Mouse (Mus musculus) MEL (cell line): ENCODE data around the gene Fam83g. TPM values are rescaled to one million over a fixed set of nuclear protein-coding genes. Genes with fewer than 3 reads are reported as not detected.
"Not testable (repeated sequence)": the region's sequence is repeated elsewhere in the genome, so short reads cannot be mapped to it uniquely, and the experiment has no call there.

ENCODE experiments used
- DNase-seq: peaks from one replicate; pipeline ENCODE4 v3.0.0; 2011; ENCODE audit warnings: low read depth, low spot score
- H3K27ac ChIP-seq: 2 replicates; pipeline ENCODE4 v1.5.1; 2012; ENCODE audit warnings: low read depth, mild to moderate bottlenecking, control low read depth, low read length, moderate library complexity; ENCODE audit not compliant: control insufficient read depth
- H3K27me3 ChIP-seq, 2 experiments: fragments of 150-350 bp in 1 of 2; sonication (generic) in 1 of 2; 2 replicates each; pipeline ENCODE4 v1.6.1; 2012; ENCODE audit warnings: low read length in 2 of 2, mild to moderate bottlenecking in 2 of 2, improper control_type of control experiment in 1 of 2, moderate library complexity in 1 of 2; ENCODE audit not compliant: insufficient read depth in 2 of 2, control insufficient read depth in 1 of 2
- H3K36me3 ChIP-seq, 2 experiments: 2 replicates each; pipeline ENCODE4 v1.6.1; 2012 to 2014; ENCODE audit warnings: low read length in 2 of 2, improper control_type of control experiment in 1 of 2, inconsistent platforms in 1 of 2, mild to moderate bottlenecking in 1 of 2; ENCODE audit not compliant: insufficient read depth in 2 of 2, control insufficient read depth in 1 of 2
- H3K4me1 ChIP-seq, 2 experiments: fragments of 150-350 bp in 1 of 2; sonication (generic) in 1 of 2; 2 replicates each; pipeline ENCODE4 v1.6.1; 2012; ENCODE audit warnings: low read length in 2 of 2, improper control_type of control experiment in 1 of 2, mild to moderate bottlenecking in 1 of 2; ENCODE audit not compliant: insufficient read depth in 2 of 2, control insufficient read depth in 1 of 2
- H3K4me3 ChIP-seq, 2 experiments: fragments of 150-350 bp in 1 of 2; sonication (generic) in 1 of 2; 2 replicates each; pipeline ENCODE4 v1.5.1; 2012; ENCODE audit warnings: low read depth in 2 of 2, low read length in 2 of 2, mild to moderate bottlenecking in 2 of 2, moderate library complexity in 2 of 2, control low read depth in 1 of 2, improper control_type of control experiment in 1 of 2; ENCODE audit not compliant: control insufficient read depth in 1 of 2, insufficient read depth in 1 of 2
- H3K79me2 ChIP-seq: 2 replicates; pipeline ENCODE4 v1.6.1; 2012; ENCODE audit warnings: mild to moderate bottlenecking, low read length, moderate library complexity; ENCODE audit not compliant: control insufficient read depth, poor library complexity, insufficient read depth
- H3K9ac ChIP-seq: 2 replicates; pipeline ENCODE4 v1.6.1; 2012; ENCODE audit warnings: low read depth, mild to moderate bottlenecking, control low read depth, low read length, moderate library complexity; ENCODE audit not compliant: control insufficient read depth, poor library complexity, severe bottlenecking
- H3K9me3 ChIP-seq: fragments of 150-350 bp; sonication (generic); replicated peaks from 2 replicates; pipeline ENCODE4 v1.6.1; 2012; ENCODE audit warnings: mild to moderate bottlenecking, low read length, improper control_type of control experiment, moderate library complexity; ENCODE audit not compliant: insufficient read depth
- BHLHE40 ChIP-seq: IDR thresholded peaks from 2 replicates; pipeline ENCODE4 v1.6.1; 2012; ENCODE audit warnings: low read depth, mild to moderate bottlenecking, inconsistent platforms, low read length, improper control_type of control experiment, borderline replicate concordance
- CHD1 ChIP-seq: IDR thresholded peaks from 2 replicates; pipeline ENCODE4 v1.6.1; 2012; ENCODE audit warnings: low read depth, mild to moderate bottlenecking, inconsistent platforms, low read length, improper control_type of control experiment
- CTCF ChIP-seq, 3 experiments: IDR thresholded peaks in 2 of 3; conservative IDR thresholded peaks in 1 of 3; 2 replicates each; pipeline ENCODE4 v1.5.1; 2011 to 2012; ENCODE audit warnings: low read length in 3 of 3, low read depth in 2 of 3, mild to moderate bottlenecking in 2 of 3, improper control_type of control experiment in 1 of 3, inconsistent platforms in 1 of 3, mixed read lengths in 1 of 3, moderate library complexity in 1 of 3; ENCODE audit not compliant: control insufficient read depth in 1 of 3, insufficient read depth in 1 of 3, poor library complexity in 1 of 3, severe bottlenecking in 1 of 3
- E2F4 ChIP-seq: IDR thresholded peaks from 2 replicates; pipeline ENCODE4 v1.6.1; 2011; ENCODE audit warnings: low read depth, low read length, improper control_type of control experiment, borderline replicate concordance
- ELF1 ChIP-seq: IDR thresholded peaks from 2 replicates; pipeline ENCODE4 v1.6.1; 2014; ENCODE audit warnings: low read depth, mild to moderate bottlenecking, inconsistent platforms, low read length, improper control_type of control experiment, moderate library complexity
- GABPA ChIP-seq: IDR thresholded peaks from 2 replicates; pipeline ENCODE4 v1.6.1; 2012; ENCODE audit warnings: low read depth, mild to moderate bottlenecking, inconsistent platforms, low read length, improper control_type of control experiment, moderate library complexity
- GATA1 ChIP-seq: IDR thresholded peaks from 2 replicates; pipeline ENCODE4 v1.6.1; 2011; ENCODE audit warnings: low read depth, low read length, improper control_type of control experiment
- JUND ChIP-seq: IDR thresholded peaks from 2 replicates; pipeline ENCODE4 v1.6.1; 2011; ENCODE audit warnings: low read depth, mild to moderate bottlenecking, improper control_type of control experiment, low read length
- MAFK ChIP-seq: IDR thresholded peaks from 2 replicates; pipeline ENCODE4 v1.6.1; 2011; ENCODE audit warnings: low read depth, mild to moderate bottlenecking, low read length, improper control_type of control experiment, borderline replicate concordance
- MAX ChIP-seq: IDR thresholded peaks from 2 replicates; pipeline ENCODE4 v1.6.1; 2011; ENCODE audit warnings: low read length, improper control_type of control experiment
- MEF2A ChIP-seq: IDR thresholded peaks from 2 replicates; pipeline ENCODE4 v1.6.1; 2014; ENCODE audit warnings: low read depth, mild to moderate bottlenecking, inconsistent platforms, low read length, improper control_type of control experiment; ENCODE audit not compliant: poor library complexity, insufficient replicate concordance, severe bottlenecking; ENCODE audit errors: extremely low read depth
- MXI1 ChIP-seq: IDR thresholded peaks from 2 replicates; pipeline ENCODE4 v1.6.1; 2011; ENCODE audit warnings: mild to moderate bottlenecking, low read depth, low read length, improper control_type of control experiment
- MYB ChIP-seq: IDR thresholded peaks from 2 replicates; pipeline ENCODE4 v1.6.1; 2011; ENCODE audit warnings: mild to moderate bottlenecking, low read depth, low read length, improper control_type of control experiment
- MYC ChIP-seq: IDR thresholded peaks from 2 replicates; pipeline ENCODE4 v1.6.1; 2011; ENCODE audit warnings: low read depth, mild to moderate bottlenecking, low read length, improper control_type of control experiment, moderate library complexity
- NELFE ChIP-seq: IDR thresholded peaks from 2 replicates; pipeline ENCODE4 v1.6.1; 2011; ENCODE audit warnings: low read depth, low read length, improper control_type of control experiment
- NRF1 ChIP-seq: IDR thresholded peaks from 2 replicates; pipeline ENCODE4 v1.6.1; 2014; ENCODE audit warnings: low read depth, mild to moderate bottlenecking, inconsistent platforms, low read length, improper control_type of control experiment, moderate library complexity; ENCODE audit not compliant: poor library complexity, insufficient read depth, severe bottlenecking
- RAD21 ChIP-seq: IDR thresholded peaks from 2 replicates; pipeline ENCODE4 v1.6.1; 2011; ENCODE audit warnings: mild to moderate bottlenecking, low read depth, low read length, improper control_type of control experiment
- RCOR1 ChIP-seq: IDR thresholded peaks from 2 replicates; pipeline ENCODE4 v1.6.1; 2012; ENCODE audit warnings: low read depth, mild to moderate bottlenecking, inconsistent platforms, low read length, improper control_type of control experiment
- SIN3A ChIP-seq: IDR thresholded peaks from 2 replicates; pipeline ENCODE4 v1.6.1; 2012; ENCODE audit warnings: low read length, improper control_type of control experiment, inconsistent platforms
- SMC3 ChIP-seq: IDR thresholded peaks from 2 replicates; pipeline ENCODE4 v1.6.1; 2011; ENCODE audit warnings: low read depth, low read length, improper control_type of control experiment
- TAL1 ChIP-seq: IDR thresholded peaks from 2 replicates; pipeline ENCODE4 v1.6.1; 2012; ENCODE audit warnings: mild to moderate bottlenecking, inconsistent platforms, low read length, moderate library complexity, mixed read lengths
- TCF12 ChIP-seq: IDR thresholded peaks from 2 replicates; pipeline ENCODE4 v1.6.1; 2014; ENCODE audit warnings: low read depth, mild to moderate bottlenecking, inconsistent platforms, low read length, improper control_type of control experiment, moderate library complexity
- USF1 ChIP-seq: IDR thresholded peaks from 2 replicates; pipeline ENCODE4 v1.6.1; 2014; ENCODE audit warnings: low read depth, mild to moderate bottlenecking, inconsistent platforms, low read length, improper control_type of control experiment, moderate library complexity
- ZC3H11A ChIP-seq: IDR thresholded peaks from 2 replicates; pipeline ENCODE4 v1.6.1; 2012; ENCODE audit warnings: low read depth, mild to moderate bottlenecking, inconsistent platforms, low read length, improper control_type of control experiment
- ZKSCAN1 ChIP-seq: IDR thresholded peaks from 2 replicates; pipeline ENCODE4 v1.6.1; 2012; ENCODE audit warnings: low read depth, mild to moderate bottlenecking, inconsistent platforms, low read length, improper control_type of control experiment, moderate library complexity
- ZMIZ1 ChIP-seq: IDR thresholded peaks from 2 replicates; pipeline ENCODE4 v1.6.1; 2012; ENCODE audit warnings: low read depth, mild to moderate bottlenecking, inconsistent platforms, low read length, improper control_type of control experiment, moderate library complexity
- polyA plus RNA-seq, 2 experiments: library from polyadenylated mRNA; stranded (reverse) in 1 of 2; unstranded in 1 of 2; fragments of >175 nt in 1 of 2; fragments of >200 nt in 1 of 2; gene quantifications; 2 replicates each; pipeline versions ENCODE4 v1.2.1 to v1.2.4; 2012; ENCODE audit warnings: low replicate concordance in 2 of 2, low read depth in 1 of 2; ENCODE audit not compliant: insufficient read length in 2 of 2, insufficient read depth in 1 of 2, missing spikeins in 1 of 2
- total RNA-seq: library from RNA; depleted of rRNA; stranded (reverse); fragments of 300-350 nt; gene quantifications from 2 replicates; pipeline ENCODE4 v1.2.3, GENCODE M21; 2012

Fam83g gene
- total and polyA plus RNA-seq, 3 experiments = 5.4 to 9.7 TPM; not detected in 1

- Histone ChIP-seq H3K9me3 (no peaks in the 10 kb centered on the region), H3K27me3 (no peaks in the 10 kb centered on the region; a peak in 2 of 4 replicates), H3K9ac (no peak overlapping the region), H3K79me2 (no peaks in the 10 kb centered on the region), H3K36me3 (peaks cover 0 to 2% of the 10 kb centered on the region in 2 experiments; a peak in 2 of 4 replicates), H3K4me1 (peaks cover 1 to 4% of the 10 kb centered on the region in 2 experiments; a peak in 2 of 4 replicates), H3K27ac (no peak overlapping the region), H3K4me3 (no peak overlapping the region)
- TF ChIP-seq MAFK (no peak), TCF12 (no peak), MAX (no peak), CHD1 (no peak), GATA1 (no peak), TAL1 (no peak), JUND (no peak), ZMIZ1 (no peak), SIN3A (no peak)
- DNase-seq = no peak
Observed at GRCm38 (mm10) chr11:61638764-61639536, 44.9 kb upstream of the Fam83g start.

- Histone ChIP-seq H3K4me3 (no peak overlapping the region), H3K36me3 (peaks cover 0 to 8% of the 10 kb centered on the region in 2 experiments; a peak in 2 of 4 replicates), H3K9ac (no peak overlapping the region), H3K9me3 (no peaks in the 10 kb centered on the region), H3K79me2 (no peaks in the 10 kb centered on the region), H3K27me3 (no peaks in the 10 kb centered on the region; a peak in 2 of 4 replicates), H3K4me1 (peaks cover 7 to 10% of the 10 kb centered on the region in 2 experiments), H3K27ac (no peak overlapping the region)
- no peak for DNase-seq
- TF ChIP-seq MYB (no peak), BHLHE40 (no peak), E2F4 (no peak), NRF1 (no peak), TCF12 (no peak), SMC3 (no peak), CTCF (IDR thresholded peaks at IDR 0.05 in 2 of 3, conservative IDR thresholded peaks at IDR 0.05 in 1 of 3; ENCODE audit: control insufficient read depth in 1 of 3, insufficient read depth in 1 of 3, low read depth in 2 of 3, low read length in 3 of 3, poor library complexity in 1 of 3, severe bottlenecking in 1 of 3) (no peak), ZC3H11A (no peak), NELFE (no peak), RAD21 (no peak), USF1 (no peak), ZKSCAN1 (no peak), TAL1 (no peak), ELF1 (no peak), MXI1 (no peak), MAFK (no peak), MEF2A (no peak), MYC (no peak), RCOR1 (no peak), GABPA (no peak)
Observed at GRCm38 (mm10) chr11:61639601-61640177, 44.2 kb upstream of the Fam83g start.

- Histone ChIP-seq H3K36me3 (peaks cover 0 to 13% of the 10 kb centered on the region in 2 experiments; a peak in 2 of 4 replicates), H3K4me1 (peaks cover 9 to 18% of the 10 kb centered on the region in 2 experiments)
- not testable (repeated sequence) for H3K4me3 ChIP-seq, DNase-seq, H3K27me3 ChIP-seq, H3K79me2 ChIP-seq, H3K27ac ChIP-seq, H3K9me3 ChIP-seq, H3K9ac ChIP-seq
Observed at GRCm38 (mm10) chr11:61640585-61640984, 43.3 kb upstream of the Fam83g start.
